Mouse (Mus musculus): ENCODE measurements around the gene Zfhx3. TPM values are rescaled to one million over a fixed set of nuclear protein-coding genes. Genes with fewer than 3 reads are reported as not detected.
A peak's percentile ranks its signal among the peaks of the same experiment; 100 is the strongest.

The Zfhx3 gene
- total and polyA plus RNA-seq, 2 experiments from 2014 or later, result 14.9 to 15.3 TPM

GRCm38 (mm10) chr8:107942752-107943510 is 487 bp downstream of the Zfhx3 start:
- H3K9me3 ChIP-seq (ENCODE audit: low read length), result no peaks in the 10 kb centered on the region
- no peaks in the 10 kb centered on the region for H3K36me3 ChIP-seq (ENCODE audit: insufficient read depth, low read length)
- peak overlapping the region; percentile 18 for H3K4me3 ChIP-seq (ENCODE audit: low read length)
- peak overlapping the region; percentile 49 for H3K4me2 ChIP-seq (ENCODE audit: low read depth, low read length)
- DNase-seq (ENCODE audit: low spot score) (peak; percentile 35), ATAC-seq (peak; percentile 49; the same call in 1 of the 2 replicates)
- peak overlapping the region; percentile 48; the same call in 1 of the 2 replicates for H3K27ac ChIP-seq
- peaks cover 6% of the 10 kb centered on the region for H3K27me3 ChIP-seq (ENCODE audit: insufficient read depth, low read length)
- no peak overlapping the region for H3K9ac ChIP-seq (replicated peaks; ENCODE audit: low read length)
- TF ChIP-seq CTCF (IDR thresholded peaks at IDR 0.05; ENCODE audit: low read depth), result no peak
- WGBS, result under 1% methylated on average over 16 of the region's 17 CpGs
- no peaks in the 10 kb centered on the region for H3K4me1 ChIP-seq (ENCODE audit: insufficient read depth, low read length)

DNA sequence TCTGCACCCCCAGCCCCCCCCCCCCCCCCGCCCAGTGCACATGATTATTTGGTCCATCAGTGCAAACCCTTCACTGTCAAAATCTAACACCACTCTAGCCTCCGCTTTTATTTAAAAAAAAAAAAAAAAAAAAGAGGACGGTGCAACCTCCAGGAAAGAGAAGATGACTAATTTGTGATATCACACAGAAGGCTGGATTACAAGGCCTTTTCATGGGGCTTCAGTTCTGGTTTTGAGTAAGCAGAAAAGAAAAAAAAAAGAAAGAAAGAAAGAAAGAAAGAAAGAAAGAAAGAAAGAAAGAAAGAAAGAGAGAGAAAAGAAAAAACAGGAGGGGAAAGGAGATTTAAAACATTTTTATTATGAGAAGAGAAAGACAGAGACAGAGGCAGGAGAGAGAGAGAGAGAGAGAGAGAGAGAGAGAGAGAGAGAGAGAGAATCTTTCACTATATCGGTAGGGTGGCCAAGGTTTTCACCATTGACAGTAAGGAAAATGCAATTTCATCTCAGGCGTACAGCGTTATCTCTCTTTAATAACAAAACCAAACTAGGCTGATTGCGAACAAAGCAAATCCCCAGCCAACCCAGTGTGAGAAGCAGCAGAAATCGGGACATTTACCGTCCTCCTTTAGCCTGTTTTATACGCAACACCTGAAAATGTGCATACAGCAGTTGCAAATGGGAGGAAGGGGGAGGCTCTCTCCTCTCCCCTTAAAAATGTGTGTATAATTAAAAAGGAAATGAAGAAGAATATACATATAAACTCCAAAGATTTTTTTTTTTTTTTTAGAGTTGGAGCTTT is 1.3 kb downstream of the Zfhx3 start:
- Histone ChIP-seq H3K4me2 (ENCODE audit: low read depth, low read length) (peak overlapping the region; percentile 53), H3K27ac (peak overlapping the region; percentile 48; the same call in 1 of the 2 replicates), H3K36me3 (ENCODE audit: insufficient read depth, low read length) (no peaks in the 10 kb centered on the region), H3K9me3 (ENCODE audit: low read length) (no peaks in the 10 kb centered on the region), H3K4me1 (ENCODE audit: insufficient read depth, low read length) (no peaks in the 10 kb centered on the region), H3K9ac (replicated peaks; ENCODE audit: low read length) (0 out of 2 replicates have a peak overlapping the region, but pooled peaks have one; percentile 9), H3K27me3 (ENCODE audit: insufficient read depth, low read length) (peaks cover 6% of the 10 kb centered on the region), H3K4me3 (ENCODE audit: low read length) (peak overlapping the region; percentile 18; the same call in 1 of the 2 replicates)
- TF ChIP-seq CTCF (IDR thresholded peaks at IDR 0.05; ENCODE audit: low read depth), result no peak
- no peak for DNase-seq (ENCODE audit: low spot score)
- ATAC-seq, result no peak
- WGBS, result 8% methylated on average over 10 of the region's 10 CpGs

DNA sequence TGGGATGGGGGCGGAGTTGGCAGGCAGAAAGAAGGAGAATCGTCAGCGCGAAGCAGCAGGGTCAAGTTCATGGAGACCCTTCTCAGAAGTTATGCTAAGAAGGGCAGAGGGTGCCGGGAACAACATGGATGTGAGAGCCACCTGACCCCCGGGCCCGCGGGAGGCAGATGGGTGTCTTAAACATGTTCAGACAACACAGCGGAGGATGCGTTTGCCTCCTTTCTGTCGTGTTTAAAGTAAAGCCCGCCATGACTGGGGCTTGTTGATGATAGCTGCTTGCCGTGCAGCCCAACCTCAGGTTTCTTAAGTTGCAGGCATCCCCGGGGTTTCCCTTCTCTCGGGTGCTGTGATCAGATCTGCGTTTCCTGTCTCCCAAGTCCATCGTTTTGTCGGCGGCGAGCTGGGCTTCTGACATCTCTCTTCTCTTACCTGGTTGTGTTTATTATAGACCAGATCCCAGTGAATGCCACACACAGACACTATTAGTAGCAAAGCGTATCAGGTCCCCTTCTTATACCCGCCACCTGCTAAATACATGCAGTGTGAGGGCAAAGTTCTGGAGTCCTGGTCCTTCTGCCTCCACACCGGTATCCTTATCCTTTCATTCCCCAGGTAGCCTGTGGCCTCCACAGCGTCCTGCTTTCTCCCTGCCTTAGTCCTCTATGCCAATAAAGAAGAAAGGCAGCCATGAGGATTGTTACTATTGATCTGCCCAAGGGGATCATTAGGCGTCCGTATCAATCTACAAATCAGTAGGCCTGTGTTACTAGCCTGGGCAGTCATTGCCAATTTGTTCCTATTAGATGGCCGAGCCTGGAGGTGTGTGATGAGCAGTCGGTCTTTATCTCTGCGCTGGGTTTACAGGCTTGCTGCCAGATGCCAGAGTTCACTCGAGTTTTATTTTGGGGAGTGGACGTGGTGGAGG is 2.5 kb downstream of the Zfhx3 start:
- Histone ChIP-seq H3K27ac (peak overlapping the region; percentile 63), H3K27me3 (ENCODE audit: insufficient read depth, low read length) (peaks cover 6% of the 10 kb centered on the region), H3K4me1 (ENCODE audit: insufficient read depth, low read length) (no peaks in the 10 kb centered on the region), H3K4me3 (ENCODE audit: low read length) (peak overlapping the region; percentile 17), H3K4me2 (ENCODE audit: low read depth, low read length) (peak overlapping the region; percentile 53), H3K36me3 (ENCODE audit: insufficient read depth, low read length) (no peaks in the 10 kb centered on the region), H3K9ac (replicated peaks; ENCODE audit: low read length) (0 out of 2 replicates have a peak overlapping the region, but pooled peaks have one; percentile 22), H3K9me3 (ENCODE audit: low read length) (no peaks in the 10 kb centered on the region)
- 21% methylated on average over 31 of the region's 31 CpGs for WGBS
- ATAC-seq, result no peak
- no peak for TF ChIP-seq CTCF (IDR thresholded peaks at IDR 0.05; ENCODE audit: low read depth)
- DNase-seq (ENCODE audit: low spot score), result no peak

- H3K27ac ChIP-seq, result 0 out of 2 replicates have a peak overlapping the region, but pooled peaks have one; percentile 15
- 47% methylated on average over 5 of the region's 5 CpGs for WGBS
- H3K9me3 ChIP-seq (ENCODE audit: low read length), result no peaks in the 10 kb centered on the region
- H3K36me3 ChIP-seq (ENCODE audit: insufficient read depth, low read length), result no peaks in the 10 kb centered on the region
- no peak overlapping the region for H3K9ac ChIP-seq (replicated peaks; ENCODE audit: low read length)
- H3K27me3 ChIP-seq (ENCODE audit: insufficient read depth, low read length), result peaks cover 6% of the 10 kb centered on the region
- H3K4me2 ChIP-seq (ENCODE audit: low read depth, low read length), result no peak overlapping the region
- DNase-seq (ENCODE audit: low spot score), result no peak
- no peak for TF ChIP-seq CTCF (IDR thresholded peaks at IDR 0.05; ENCODE audit: low read depth)
- ATAC-seq, result no peak
- H3K4me1 ChIP-seq (ENCODE audit: insufficient read depth, low read length), result no peaks in the 10 kb centered on the region
- H3K4me3 ChIP-seq (ENCODE audit: low read length), result no peak overlapping the region
These were observed 4.4 kb downstream of the Zfhx3 start for GRCm38 (mm10) chr8:107946888-107947287.

DNA sequence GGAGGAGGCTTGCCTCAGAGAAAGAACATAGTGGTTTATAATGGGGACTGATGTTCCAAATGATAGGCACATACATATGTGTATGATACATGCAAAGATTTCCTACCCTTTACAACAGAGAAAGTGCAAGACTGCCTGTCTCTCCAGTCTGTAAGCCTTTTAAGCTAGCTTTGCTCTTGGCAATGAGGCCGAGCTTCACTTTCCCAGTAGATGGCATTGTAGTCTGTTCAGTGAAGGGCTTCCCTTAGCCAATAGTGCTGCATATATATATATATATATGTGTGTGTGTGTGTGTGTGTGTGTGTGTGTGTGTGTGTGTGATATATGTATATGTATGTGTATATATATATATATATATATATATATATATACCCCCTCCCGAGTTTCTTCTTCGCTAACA is 13.4 kb downstream of the Zfhx3 start:
- WGBS, result 65% methylated on average over 3 of the region's 3 CpGs
- H3K9me3 ChIP-seq (ENCODE audit: low read length), result no peaks in the 10 kb centered on the region
- ATAC-seq, result peak; percentile 49; the same call in 1 of the 2 replicates
- no peak overlapping the region for H3K4me3 ChIP-seq (ENCODE audit: low read length)
- no peaks in the 10 kb centered on the region for H3K36me3 ChIP-seq (ENCODE audit: insufficient read depth, low read length)
- TF ChIP-seq CTCF (IDR thresholded peaks at IDR 0.05; ENCODE audit: low read depth), result peak; percentile 70
- no peaks in the 10 kb centered on the region for H3K4me1 ChIP-seq (ENCODE audit: insufficient read depth, low read length)
- H3K4me2 ChIP-seq (ENCODE audit: low read depth, low read length), result no peak overlapping the region
- no peaks in the 10 kb centered on the region for H3K27me3 ChIP-seq (ENCODE audit: insufficient read depth, low read length)
- DNase-seq (ENCODE audit: low spot score), result peak; percentile 89
- no peak overlapping the region for H3K27ac ChIP-seq
- H3K9ac ChIP-seq (replicated peaks; ENCODE audit: low read length), result no peak overlapping the region

- Histone ChIP-seq H3K27me3 (ENCODE audit: insufficient read depth, low read length) (no peaks in the 10 kb centered on the region), H3K4me1 (ENCODE audit: insufficient read depth, low read length) (no peaks in the 10 kb centered on the region), H3K9me3 (ENCODE audit: low read length) (no peaks in the 10 kb centered on the region), H3K36me3 (ENCODE audit: insufficient read depth, low read length) (no peaks in the 10 kb centered on the region), H3K9ac (replicated peaks; ENCODE audit: low read length) (no peak overlapping the region), H3K4me3 (ENCODE audit: low read length) (no peak overlapping the region), H3K27ac (no peak overlapping the region), H3K4me2 (ENCODE audit: low read depth, low read length) (no peak overlapping the region)
- ATAC-seq, result no peak
- no peak for TF ChIP-seq CTCF (IDR thresholded peaks at IDR 0.05; ENCODE audit: low read depth)
- no peak for DNase-seq (ENCODE audit: low spot score)
- 48% methylated on average over 8 of the region's 8 CpGs for WGBS
These were observed 15.1 kb downstream of the Zfhx3 start for GRCm38 (mm10) chr8:107957566-107957965.

Measured in hindbrain, postnatal 0 days (tissue).